Mouse (Mus musculus) heart, embryonic 11.5 days (tissue): Measurements from ENCODE around the gene 1500015O10Rik. TPM values are rescaled to one million over a fixed set of nuclear protein-coding genes. Genes with fewer than 3 reads are reported as not detected.

ENCODE experiments used
- ATAC-seq: fragments of 200-750 bp; cut with Nextera tagmentation; replicated peaks from 2 replicates; pipeline ENCODE4 v1.8.0; 2017; ENCODE audit warnings: moderate library complexity; ENCODE audit not compliant: insufficient number of reproducible peaks, low FRiP score, low TSS enrichment
- H3K27ac ChIP-seq: fragments of 300-500 bp; sonication (generic); 2 replicates; pipeline ENCODE4 v1.5.1; 2014; ENCODE audit warnings: mild to moderate bottlenecking, low read depth, low read length
- H3K27me3 ChIP-seq: fragments of 300-500 bp; sonication (generic); 2 replicates; pipeline ENCODE4 v1.6.1; 2014; ENCODE audit warnings: mild to moderate bottlenecking, low read length, mixed read lengths; ENCODE audit not compliant: control insufficient read depth, insufficient read depth
- H3K36me3 ChIP-seq: fragments of 300-500 bp; sonication (generic); 2 replicates; pipeline ENCODE4 v1.6.1; 2014; ENCODE audit warnings: mild to moderate bottlenecking, low read length, moderate library complexity, mixed read lengths; ENCODE audit not compliant: control insufficient read depth, insufficient read depth
- H3K4me1 ChIP-seq: fragments of 300-500 bp; sonication (generic); 2 replicates; pipeline ENCODE4 v1.6.1; 2014; ENCODE audit warnings: low read length; ENCODE audit not compliant: control insufficient read depth, insufficient read depth
- H3K4me2 ChIP-seq: fragments of 300-500 bp; sonication (generic); 2 replicates; pipeline ENCODE4 v1.6.1; 2014; ENCODE audit warnings: mild to moderate bottlenecking, moderate library complexity
- H3K4me3 ChIP-seq: fragments of 300-500 bp; sonication (generic); 2 replicates; pipeline ENCODE4 v1.5.1; 2014; ENCODE audit warnings: low read depth, low read length
- H3K9ac ChIP-seq: fragments of 300-500 bp; sonication (generic); 2 replicates; pipeline ENCODE4 v1.6.1; 2014; ENCODE audit warnings: mild to moderate bottlenecking, low read depth, low read length, moderate library complexity
- H3K9me3 ChIP-seq: fragments of 300-500 bp; sonication (generic); replicated peaks from 2 replicates; pipeline ENCODE4 v1.6.1; 2016; ENCODE audit warnings: low read length; ENCODE audit not compliant: control insufficient read depth
- WGBS: fragments of 180-500 bp; shearing (Covaris S2); extraction: QIAGEN DNeasy Blood & Tissue Kit; methylation state at CpG from one replicate; pipeline ENCODE4 v1.1.7; 2014; ENCODE audit not compliant: insufficient replicate concordance; 5-methylcytosine and 5-hydroxymethylcytosine counted together
- polyA plus RNA-seq: library from polyadenylated mRNA; unstranded; fragments of >200 nt; fragmentation: Nextera tagmentation; extraction: Ambion mirVana; gene quantifications from 2 replicates; pipeline ENCODE4 v1.2.1, GENCODE M21; 2014

Gene 1500015O10Rik
- polyA plus RNA-seq, 1 experiment from 2014 or later = 3.2 TPM

GRCm38 (mm10) chr1:43781672-43782071, 51.3 kb downstream of the 1500015O10Rik start:
- Histone ChIP-seq H3K9ac (no peak overlapping the region), H3K27ac (no peak overlapping the region), H3K27me3 (no peaks in the 10 kb centered on the region), H3K9me3 (no peaks in the 10 kb centered on the region), H3K4me3 (no peak overlapping the region), H3K36me3 (no peaks in the 10 kb centered on the region; the same call in none of the 2 replicates), H3K4me1 (no peaks in the 10 kb centered on the region), H3K4me2 (no peak overlapping the region)
- no peak for ATAC-seq
- 82% methylated on average over 3 of the region's 3 CpGs for WGBS

- Histone ChIP-seq H3K9ac (no peak overlapping the region), H3K36me3 (no peaks in the 10 kb centered on the region; the same call in none of the 2 replicates), H3K4me1 (no peaks in the 10 kb centered on the region), H3K27ac (no peak overlapping the region), H3K4me2 (no peak overlapping the region), H3K4me3 (no peak overlapping the region), H3K27me3 (no peaks in the 10 kb centered on the region), H3K9me3 (no peaks in the 10 kb centered on the region)
- ATAC-seq = no peak
- 86% methylated on average over 3 of the region's 3 CpGs for WGBS
These were observed 52.3 kb downstream of the 1500015O10Rik start for GRCm38 (mm10) chr1:43782680-43783079.

- Histone ChIP-seq H3K9ac (no peak overlapping the region), H3K9me3 (no peaks in the 10 kb centered on the region), H3K27me3 (no peaks in the 10 kb centered on the region), H3K4me2 (no peak overlapping the region), H3K4me3 (no peak overlapping the region), H3K27ac (no peak overlapping the region), H3K36me3 (no peaks in the 10 kb centered on the region; the same call in none of the 2 replicates), H3K4me1 (no peaks in the 10 kb centered on the region)
- 86% methylated on average over 3 of the region's 3 CpGs for WGBS
- ATAC-seq = no peak
These were observed 52.8 kb downstream of the 1500015O10Rik start for GRCm38 (mm10) chr1:43783186-43783585.

- 86% methylated on average over 5 of the region's 5 CpGs for WGBS
- H3K27me3 ChIP-seq = no peaks in the 10 kb centered on the region
- H3K9ac ChIP-seq = no peak overlapping the region
- no peak overlapping the region for H3K4me3 ChIP-seq
- no peak overlapping the region for H3K4me2 ChIP-seq
- no peaks in the 10 kb centered on the region for H3K36me3 ChIP-seq
- H3K4me1 ChIP-seq = no peaks in the 10 kb centered on the region
- no peak overlapping the region for H3K27ac ChIP-seq
- ATAC-seq = no peak
- H3K9me3 ChIP-seq = no peaks in the 10 kb centered on the region
These were observed 54.9 kb downstream of the 1500015O10Rik start for GRCm38 (mm10) chr1:43785316-43785715.

- Histone ChIP-seq H3K27me3 (no peaks in the 10 kb centered on the region), H3K9ac (no peak overlapping the region), H3K36me3 (no peaks in the 10 kb centered on the region), H3K4me3 (no peak overlapping the region), H3K9me3 (no peaks in the 10 kb centered on the region), H3K4me2 (no peak overlapping the region), H3K27ac (no peak overlapping the region), H3K4me1 (no peaks in the 10 kb centered on the region)
- 85% methylated on average over 5 of the region's 5 CpGs for whole genome bisulfite sequencing
- ATAC-seq = no peak
These were observed 56.3 kb downstream of the 1500015O10Rik start for GRCm38 (mm10) chr1:43786711-43787110.

GRCm38 (mm10) chr1:43789765-43790164, 59.4 kb downstream of the 1500015O10Rik start:
- no peaks in the 10 kb centered on the region for H3K27me3 ChIP-seq
- no peaks in the 10 kb centered on the region for H3K4me1 ChIP-seq
- no peak overlapping the region for H3K9ac ChIP-seq
- no peaks in the 10 kb centered on the region for H3K36me3 ChIP-seq
- no peak overlapping the region for H3K4me2 ChIP-seq
- no peak overlapping the region for H3K27ac ChIP-seq
- no peak for ATAC-seq
- no peak overlapping the region for H3K4me3 ChIP-seq
- no peaks in the 10 kb centered on the region for H3K9me3 ChIP-seq
- 83% methylated on average over 2 of the region's 2 CpGs for WGBS

Other genes with a start within 250 kb of the 1500015O10Rik start
- gene Uxs1, start 97.2 kb downstream of the 1500015O10Rik start, polyA plus RNA-seq = 11.3 and 18.2 TPM in 2 replicates
- gene Tpp2, start 203.0 kb downstream of the 1500015O10Rik start, polyA plus RNA-seq = 54.1 and 57.0 TPM in 2 replicates